Mouse (Mus musculus) layer of hippocampus, adult 2 months (tissue): ENCODE results near the gene 1500009C09Rik. TPM values are rescaled to one million over a fixed set of nuclear protein-coding genes. Genes with fewer than 3 reads are reported as not detected.

Source experiments
- DNase-seq, 2 experiments: peaks; one replicate each; pipeline ENCODE4 v3.0.0; 2022; ENCODE audit warnings: low spot score in 2 of 2
- H3K27ac ChIP-seq: fragments of 200-600 bp; 2 replicates; pipeline ENCODE4 v1.8.1; 2022
- H3K4me3 ChIP-seq: fragments of 200-600 bp; 2 replicates; pipeline ENCODE4 v1.8.1; 2022; ENCODE audit warnings: mild to moderate bottlenecking
- CTCF ChIP-seq: fragments of 200-600 bp; conservative IDR thresholded peaks from 2 replicates; pipeline ENCODE4 v1.8.1; 2022; ENCODE audit warnings: antibody characterized with exemption, mild to moderate bottlenecking, moderate library complexity
- total RNA-seq, 2 experiments: library from RNA; stranded (reverse); gene quantifications; 2 replicates each; pipeline ENCODE4 v1.2.3; 2021

The 1500009C09Rik gene
- total RNA-seq, 2 experiments from 2014 or later, result 105 to 108 TPM

DNA sequence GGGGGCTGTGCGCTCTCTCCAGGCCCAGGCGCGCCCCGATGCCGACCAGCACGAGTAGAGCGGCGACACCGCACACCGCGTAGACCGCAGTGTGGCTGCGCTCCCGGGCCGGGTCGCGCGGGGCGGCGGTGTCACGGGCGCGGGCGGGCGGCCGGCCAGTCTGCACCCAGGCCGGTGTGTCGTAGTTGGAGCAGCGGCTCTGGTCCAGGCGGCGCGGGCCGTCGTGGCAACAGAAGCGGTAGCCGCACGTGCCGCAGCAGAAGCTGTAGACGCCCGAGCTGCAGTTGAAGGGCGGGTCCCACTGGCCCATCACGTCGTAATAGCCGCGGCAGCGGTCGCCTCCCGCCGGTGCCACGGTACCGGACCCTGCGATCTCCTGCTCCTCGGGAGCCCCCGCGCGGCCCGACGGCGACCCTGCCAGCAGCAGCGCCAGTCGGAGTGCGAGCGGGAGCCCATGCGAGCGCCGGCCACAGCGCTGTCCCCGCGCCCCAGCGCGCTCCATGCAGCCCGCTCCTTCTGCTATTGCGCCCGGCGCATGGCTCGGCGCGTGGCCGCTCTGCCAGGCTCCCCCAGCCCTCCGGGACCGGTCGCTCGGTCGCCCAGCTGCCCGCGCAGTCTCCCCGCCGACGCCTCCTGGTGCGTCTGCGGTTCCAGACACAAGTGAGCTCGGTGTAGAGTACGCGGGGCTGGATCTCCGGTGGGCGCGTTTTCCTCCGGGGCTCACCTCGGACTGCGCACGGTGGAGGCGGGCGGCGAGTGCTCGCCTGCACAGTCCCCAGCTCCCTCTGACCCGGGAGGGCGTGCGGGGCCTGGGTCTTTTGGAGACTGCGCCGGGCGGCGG is 40.1 kb upstream of the 1500009C09Rik start:
- no peak for DNase-seq
- Histone ChIP-seq H3K4me3 (peak overlapping the region; percentile 50), H3K27ac (no peak overlapping the region)
- peak; percentile 52 for TF ChIP-seq CTCF

DNA sequence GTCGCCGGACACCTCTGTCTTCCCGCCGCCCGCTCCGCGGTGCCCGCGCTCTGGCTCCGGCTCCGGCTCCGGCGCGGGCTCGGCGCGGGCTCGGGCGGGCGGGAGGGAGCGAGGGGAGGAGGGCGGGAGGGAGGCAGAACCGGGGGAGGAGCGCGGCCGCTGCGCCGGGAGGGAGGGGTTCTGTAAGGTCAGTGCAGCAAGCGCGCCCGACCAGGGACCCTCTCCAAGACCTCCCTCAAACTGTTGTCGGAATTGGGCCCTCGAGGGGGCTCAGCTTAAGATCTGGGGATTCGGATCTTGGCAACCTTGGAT is 39.5 kb upstream of the 1500009C09Rik start, which contains the start of gene Shisa8:
Gene Shisa8 (minus strand): TSS at position 64 of the 312 bp plus-strand sequence.
- no peak within 1 kb of the TSS for H3K27ac ChIP-seq
- no peak for TF ChIP-seq CTCF

DNA sequence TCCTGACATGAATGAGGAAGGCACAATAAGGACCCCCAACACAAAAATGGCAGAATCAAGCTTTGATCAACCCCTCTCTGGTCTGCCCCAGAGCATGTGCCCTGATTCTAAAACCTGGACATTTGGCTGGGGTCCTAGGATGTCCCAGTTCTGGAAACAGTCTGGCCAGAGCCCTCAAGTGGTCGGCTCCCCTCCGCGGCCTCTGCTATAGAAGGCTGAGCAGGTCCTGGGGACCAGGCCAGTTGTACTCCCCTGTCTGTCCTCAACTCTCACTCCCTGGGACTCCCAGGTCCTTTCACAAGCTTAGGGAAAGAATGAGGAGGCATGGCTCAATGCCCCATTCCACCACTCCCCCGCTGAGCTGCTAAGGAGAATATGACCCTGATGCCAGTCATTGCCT is 39.0 kb upstream of the 1500009C09Rik start:
- no peak for DNase-seq
- TF ChIP-seq CTCF, result no peak

More for the DNA sequence above, 39.5 kb upstream of the 1500009C09Rik start, which contains the start of gene Shisa8:
- peak within 1 kb of the TSS; percentile 50 for H3K4me3 ChIP-seq
- no peak for DNase-seq

GRCm38 (mm10) chr15:82215332-82216046 is 36.7 kb upstream of the 1500009C09Rik start:
- TF ChIP-seq CTCF, result no peak
- DNase-seq, result no peak
- Histone ChIP-seq H3K27ac (no peak overlapping the region), H3K4me3 (no peak overlapping the region)

More for the DNA sequence above, 39.0 kb upstream of the 1500009C09Rik start:
- Histone ChIP-seq H3K27ac (no peak overlapping the region), H3K4me3 (no peak overlapping the region)

- no peak for TF ChIP-seq CTCF
- Histone ChIP-seq H3K27ac (no peak overlapping the region), H3K4me3 (no peak overlapping the region)
- DNase-seq, result no peak
These were observed 35.9 kb upstream of the 1500009C09Rik start for GRCm38 (mm10) chr15:82216142-82216827.

- TF ChIP-seq CTCF, result peak; percentile 37
- H3K4me3 ChIP-seq, result no peak overlapping the region
- DNase-seq, result no peak
- no peak overlapping the region for H3K27ac ChIP-seq
These were observed 35.2 kb upstream of the 1500009C09Rik start for GRCm38 (mm10) chr15:82217039-82217438.

DNA sequence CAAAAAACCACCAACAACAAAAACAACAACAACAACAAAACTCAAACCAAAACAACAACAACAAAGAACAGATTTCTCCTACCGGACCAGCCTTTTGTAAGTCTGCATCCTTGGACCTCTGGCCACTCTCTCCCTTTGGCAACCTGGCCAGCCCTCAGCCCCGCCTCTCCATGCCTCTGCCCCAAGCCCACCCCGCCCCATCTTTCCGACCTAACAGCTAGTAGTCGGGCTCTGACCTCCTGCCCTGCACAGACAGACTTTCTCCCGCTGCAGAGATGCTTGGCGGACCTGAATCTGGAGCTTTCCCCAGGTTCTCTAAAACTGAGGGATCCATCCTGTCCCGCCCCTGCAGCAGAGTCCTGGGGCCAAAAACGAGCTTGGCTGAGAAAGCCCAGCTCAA is 34.2 kb upstream of the 1500009C09Rik start:
- Histone ChIP-seq H3K4me3 (no peak overlapping the region), H3K27ac (no peak overlapping the region)
- DNase-seq, result no peak
- TF ChIP-seq CTCF, result no peak

DNA sequence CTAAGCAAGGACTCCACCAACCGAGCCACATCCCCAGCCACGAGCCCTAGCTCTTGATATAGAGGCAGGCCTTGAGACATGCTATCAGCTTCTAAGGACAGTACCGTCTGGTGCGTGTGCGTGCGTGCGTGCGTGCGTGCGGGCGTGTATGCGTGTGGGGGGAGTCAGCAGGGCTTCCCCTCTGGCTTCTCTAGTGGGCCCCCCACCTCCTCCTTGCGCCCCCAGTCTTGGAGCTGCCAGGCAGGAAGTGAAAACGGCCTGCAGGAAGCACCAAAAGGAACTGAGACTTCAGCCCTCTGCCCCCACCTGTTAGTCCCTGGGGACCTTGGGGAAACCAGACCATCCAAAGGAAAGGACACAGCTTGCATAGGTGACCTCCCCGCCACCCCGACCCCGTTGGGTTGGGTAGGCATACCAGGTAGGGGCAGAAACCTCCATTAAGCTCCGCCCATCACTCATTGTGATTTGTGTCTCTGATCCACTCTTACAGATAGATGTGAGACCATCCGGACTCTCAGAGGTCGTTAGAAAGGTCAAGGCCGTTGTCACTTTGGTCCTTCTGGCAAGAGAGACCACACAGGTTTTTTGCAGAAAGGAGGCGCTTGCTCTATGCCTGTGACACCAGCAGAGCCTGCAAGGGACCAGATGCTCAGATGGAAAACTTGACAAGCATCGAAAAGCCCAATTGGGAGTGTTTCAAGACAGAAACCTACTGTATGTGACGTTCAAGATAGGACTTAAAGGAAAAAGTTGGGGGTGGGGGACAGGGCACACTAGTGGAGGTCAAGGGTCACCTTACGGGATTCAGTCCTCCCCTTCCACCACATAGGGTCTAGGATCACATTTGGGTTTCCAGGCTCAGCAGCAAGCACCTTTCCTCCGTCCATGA is 33.2 kb upstream of the 1500009C09Rik start:
- H3K4me3 ChIP-seq, result no peak overlapping the region
- no peak for DNase-seq
- no peak overlapping the region for H3K27ac ChIP-seq
- no peak for TF ChIP-seq CTCF

DNA sequence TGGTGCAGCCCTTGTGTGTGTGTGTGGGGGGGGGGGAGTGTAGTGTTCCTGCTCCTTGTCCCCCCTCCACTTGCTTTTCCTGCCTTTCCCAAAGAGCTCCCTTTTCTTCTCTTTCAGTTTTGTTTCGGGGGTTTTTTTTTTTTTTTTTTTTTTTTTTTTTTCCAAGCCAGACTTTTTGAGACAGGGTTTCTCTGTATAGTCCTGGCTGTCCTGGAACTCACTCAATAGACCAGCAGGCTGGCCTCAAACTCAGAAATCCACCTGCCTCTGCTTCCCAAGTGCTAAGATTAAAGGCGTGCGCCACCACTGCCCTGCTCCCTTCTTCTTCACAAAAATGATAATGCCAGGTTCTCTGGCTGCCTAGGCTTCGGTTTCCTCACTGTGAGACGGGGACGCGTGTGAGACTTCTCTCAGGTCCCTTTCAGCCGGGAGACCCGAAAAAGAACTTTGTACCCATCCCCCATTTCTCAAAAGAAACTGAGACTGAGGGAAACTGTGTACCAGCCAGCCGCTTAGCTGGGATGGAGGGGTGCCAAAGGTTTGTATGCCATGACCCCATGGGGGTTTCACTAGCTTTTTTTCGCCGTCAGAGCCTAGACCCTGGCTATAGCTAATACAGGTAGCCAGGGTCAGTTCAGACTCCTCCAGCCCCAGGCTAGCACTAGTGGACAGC is 32.1 kb upstream of the 1500009C09Rik start:
- TF ChIP-seq CTCF, result no peak
- DNase-seq, result no peak
- Histone ChIP-seq H3K27ac (no peak overlapping the region), H3K4me3 (no peak overlapping the region)

- DNase-seq, result no peak
- peak; percentile 65 for TF ChIP-seq CTCF
- H3K4me3 ChIP-seq, result no peak overlapping the region
- no peak overlapping the region for H3K27ac ChIP-seq
These were observed 30.9 kb upstream of the 1500009C09Rik start for GRCm38 (mm10) chr15:82221104-82221860.

DNA sequence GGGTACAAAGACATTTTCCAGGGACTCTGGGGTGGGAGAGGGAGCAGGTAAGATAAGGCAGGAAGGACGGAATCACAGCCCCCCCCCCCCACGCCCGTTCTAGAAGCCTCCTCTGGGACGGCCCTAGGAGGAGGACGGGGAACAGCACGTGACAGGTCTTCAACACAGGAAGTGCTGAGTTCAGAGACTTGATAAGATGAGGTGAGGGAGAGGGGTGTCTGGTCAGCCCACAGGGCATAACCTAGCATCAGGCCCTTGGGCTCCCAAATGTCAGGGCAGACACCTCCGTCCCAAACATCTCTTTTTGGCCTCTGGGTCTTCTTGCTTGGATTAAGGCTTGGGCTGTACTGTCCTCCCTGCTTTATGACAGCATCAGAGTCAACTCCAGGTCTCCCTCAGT is 28.9 kb upstream of the 1500009C09Rik start:
- no peak overlapping the region for H3K4me3 ChIP-seq
- H3K27ac ChIP-seq, result no peak overlapping the region
- no peak for DNase-seq
- TF ChIP-seq CTCF, result no peak
